Mouse (Mus musculus): ENCODE measurements at regions not wholly inside any gene's neighbourhood (a gene's known extent, or its start where the extent isn't known, plus 50 kb on each side); places are given as distances from the start of the nearest gene placed in this dataset.
"Not testable (repeated sequence)": the region's sequence is repeated elsewhere in the genome, so short reads cannot be mapped to it uniquely, and the experiment has no call there.

DNA sequence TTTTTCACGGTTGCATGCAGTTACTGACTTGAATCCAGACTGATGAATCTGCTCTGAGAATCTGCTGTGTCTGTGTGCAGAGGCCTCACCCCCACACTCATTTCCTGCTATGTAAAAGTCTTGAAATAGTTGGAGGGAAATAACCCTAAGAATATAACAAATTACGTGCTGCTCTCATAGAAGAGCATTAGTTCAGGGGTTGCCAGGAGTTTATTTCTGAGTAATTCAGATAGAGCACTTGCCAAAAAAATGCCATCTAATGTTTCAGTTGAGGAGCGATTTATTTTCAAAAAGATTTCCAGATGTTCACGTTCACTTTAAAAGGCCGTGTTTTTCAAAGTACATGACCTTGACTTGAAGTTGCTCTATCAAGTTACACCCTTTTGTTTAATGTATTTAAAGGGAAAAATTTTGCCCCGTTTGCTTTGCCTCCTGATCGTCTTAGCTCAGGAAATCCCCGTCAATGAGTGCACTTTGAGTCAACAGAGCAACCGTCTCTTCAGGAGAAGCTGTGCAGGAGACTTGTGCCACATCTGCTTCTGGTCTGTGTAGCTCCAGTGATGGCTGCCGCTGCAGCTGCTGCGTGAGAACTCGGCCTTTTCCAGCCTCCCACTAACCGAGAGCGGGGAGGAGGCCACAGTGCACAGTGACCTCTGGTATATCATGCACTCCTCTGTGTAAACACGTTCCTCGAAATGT, 50.9 kb upstream of the Sec61g start:
- peak; percentile 17 to 42; a peak in 2 of 4 replicates for ATAC-seq (replicated peaks in 1 of 2; ENCODE audit: insufficient read depth in 1 of 2, low FRiP score in 2 of 2, low TSS enrichment in 1 of 2, low read depth in 1 of 2, poor library complexity in 2 of 2, severe bottlenecking in 2 of 2)

DNA sequence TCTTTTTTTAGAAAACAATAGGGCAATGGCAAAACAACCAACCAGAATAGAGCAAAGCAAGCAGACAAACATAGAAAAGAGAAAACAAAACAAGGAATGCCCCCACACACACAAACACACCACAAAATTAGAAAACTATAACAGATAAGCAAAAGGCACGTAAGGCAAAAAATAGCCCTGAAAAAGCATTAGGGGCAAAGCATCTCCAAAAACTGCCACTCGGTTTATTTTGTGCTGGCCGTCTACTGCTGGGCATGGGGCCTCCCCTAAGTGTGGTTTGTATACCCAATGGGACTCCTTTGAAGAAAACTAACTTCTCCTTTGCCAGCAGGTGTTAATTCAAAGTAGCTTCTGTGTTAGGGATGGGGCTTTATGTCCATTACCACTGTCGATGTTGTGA, 53.4 kb upstream of the Sec61g start:
- no peak for ATAC-seq (replicated peaks in 1 of 2; ENCODE audit: insufficient read depth in 1 of 2, low FRiP score in 2 of 2, low TSS enrichment in 1 of 2, low read depth in 1 of 2, poor library complexity in 2 of 2, severe bottlenecking in 2 of 2)

DNA sequence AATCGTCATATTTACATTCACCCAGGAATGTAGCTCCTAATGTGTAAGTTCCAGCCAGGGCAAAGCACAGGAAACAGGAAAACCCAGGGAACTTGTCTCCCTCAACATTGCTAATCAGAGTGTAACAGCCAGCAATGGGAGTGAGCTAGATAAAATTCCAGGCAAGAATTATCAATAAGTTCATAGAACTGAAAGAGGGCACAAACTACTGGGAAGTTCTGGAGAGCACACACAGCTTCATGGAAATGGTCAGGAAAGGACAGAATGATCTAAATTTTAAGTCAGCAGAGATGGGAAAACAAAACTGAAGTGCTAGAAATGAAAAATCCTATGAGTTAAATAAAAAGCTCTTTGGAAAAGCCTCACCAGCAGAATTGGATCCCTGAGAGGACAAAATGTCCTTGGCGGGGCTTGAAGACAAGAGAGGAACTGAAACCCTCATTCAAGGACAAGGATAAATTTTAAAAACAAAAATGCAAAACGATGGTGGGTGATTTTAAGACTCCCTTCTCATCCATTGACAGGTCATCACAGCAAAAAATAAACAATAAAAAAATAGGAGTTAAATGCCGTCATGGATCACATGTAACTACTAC, 80.9 kb upstream of the Sec61g start:
- no peak for ATAC-seq (replicated peaks in 1 of 2; ENCODE audit: insufficient read depth in 1 of 2, low FRiP score in 2 of 2, low TSS enrichment in 1 of 2, low read depth in 1 of 2, poor library complexity in 2 of 2, severe bottlenecking in 2 of 2)

DNA sequence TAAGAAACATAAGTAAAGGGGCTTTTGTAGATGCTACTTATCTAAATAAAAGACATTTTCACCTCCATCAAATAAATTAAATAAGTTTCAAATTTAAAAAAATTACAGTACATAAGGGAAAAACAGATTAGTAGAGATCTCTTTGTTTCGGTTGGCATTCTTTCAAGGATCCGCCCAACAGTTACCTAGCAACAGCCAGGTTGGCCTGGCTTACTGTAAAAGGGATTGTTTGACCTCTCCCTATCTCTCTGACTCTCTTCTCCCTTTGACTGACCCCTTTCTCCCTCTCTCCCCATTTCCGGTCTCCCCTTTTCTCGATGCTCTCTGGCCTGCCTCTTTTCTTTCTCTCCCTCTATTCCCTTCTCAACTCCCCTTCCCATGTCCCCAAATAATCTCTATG, 82.3 kb upstream of the Sec61g start:
- no peak for ATAC-seq (replicated peaks in 1 of 2; ENCODE audit: insufficient read depth in 1 of 2, low FRiP score in 2 of 2, low TSS enrichment in 1 of 2, low read depth in 1 of 2, poor library complexity in 2 of 2, severe bottlenecking in 2 of 2)

DNA sequence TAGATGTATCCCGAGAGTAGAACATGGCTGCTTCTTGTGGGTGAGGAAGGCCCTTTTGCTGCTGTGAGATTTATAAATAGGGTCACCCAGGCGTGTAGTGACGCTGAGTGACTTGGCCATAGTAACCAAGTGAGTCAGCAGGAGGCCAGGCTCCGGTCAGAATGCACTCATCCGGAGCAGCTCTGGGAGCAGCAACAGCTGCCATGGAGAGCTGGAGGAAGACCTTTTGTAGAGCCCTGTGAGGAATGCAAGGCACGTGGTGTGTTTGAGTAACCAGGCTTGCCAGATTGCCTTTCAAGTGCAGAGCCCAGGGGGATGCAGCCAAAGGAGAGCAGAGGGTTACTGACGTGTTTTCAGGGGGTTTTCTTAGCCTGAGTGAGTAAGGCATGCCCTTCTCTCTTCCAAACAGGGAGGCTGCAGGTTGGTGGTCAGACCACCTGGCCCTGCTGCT, 83.2 kb upstream of the Sec61g start:
- ATAC-seq (replicated peaks in 1 of 2; ENCODE audit: insufficient read depth in 1 of 2, low FRiP score in 2 of 2, low TSS enrichment in 1 of 2, low read depth in 1 of 2, poor library complexity in 2 of 2, severe bottlenecking in 2 of 2): peak; percentile 22 to 36; a peak in 2 of 4 replicates

DNA sequence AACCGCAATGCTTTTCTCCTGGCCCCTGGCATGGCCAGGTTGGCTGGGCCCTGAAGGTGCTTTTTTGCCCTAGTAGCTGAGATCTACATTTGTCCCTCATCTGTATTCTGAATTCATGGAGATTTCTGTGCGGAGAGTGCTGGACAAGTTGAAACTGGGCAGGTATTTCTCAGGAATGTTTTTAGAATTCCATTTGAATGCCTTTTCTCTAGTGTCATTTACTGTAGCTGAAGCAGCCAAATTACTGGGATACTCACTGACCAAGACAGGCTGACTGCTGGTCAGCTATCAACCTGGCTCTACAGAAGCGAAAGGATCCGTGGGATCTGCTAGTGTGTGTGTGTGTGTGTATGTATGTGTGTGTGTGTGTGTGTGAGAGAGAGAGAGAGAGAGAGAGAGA, 83.7 kb upstream of the Sec61g start:
- no peak for ATAC-seq (replicated peaks in 1 of 2; ENCODE audit: insufficient read depth in 1 of 2, low FRiP score in 2 of 2, low TSS enrichment in 1 of 2, low read depth in 1 of 2, poor library complexity in 2 of 2, severe bottlenecking in 2 of 2)

- ATAC-seq (replicated peaks in 1 of 2; ENCODE audit: insufficient read depth in 1 of 2, low FRiP score in 2 of 2, low TSS enrichment in 1 of 2, low read depth in 1 of 2, poor library complexity in 2 of 2, severe bottlenecking in 2 of 2): no peak
These were observed 84.5 kb upstream of the Sec61g start for GRCm38 (mm10) chr11:16592766-16593165.

DNA sequence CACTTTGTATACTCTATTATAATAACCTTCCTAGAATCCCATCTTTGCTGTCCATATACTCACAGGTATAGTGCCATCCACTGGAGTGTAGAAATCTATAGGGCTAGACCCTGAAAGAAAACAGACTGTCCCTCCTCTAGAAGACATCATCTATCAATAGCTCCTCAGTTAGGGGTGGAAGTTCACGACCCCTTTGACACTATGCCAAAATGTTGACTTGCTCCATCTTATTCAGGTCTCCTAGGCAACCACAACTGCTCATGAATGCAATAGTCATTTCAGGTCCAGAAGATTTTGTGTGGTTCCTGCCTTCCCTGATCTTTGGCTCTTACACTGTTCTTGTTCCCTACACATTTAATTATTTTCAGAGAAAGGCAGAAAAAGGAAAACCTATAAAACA, 86.5 kb upstream of the Sec61g start:
- ATAC-seq (replicated peaks in 1 of 2; ENCODE audit: insufficient read depth in 1 of 2, low FRiP score in 2 of 2, low TSS enrichment in 1 of 2, low read depth in 1 of 2, poor library complexity in 2 of 2, severe bottlenecking in 2 of 2): no peak

GRCm38 (mm10) chr11:16597038-16597830, 89.0 kb upstream of the Sec61g start:
- no peak for ATAC-seq (replicated peaks in 1 of 2; ENCODE audit: insufficient read depth in 1 of 2, low FRiP score in 2 of 2, low TSS enrichment in 1 of 2, low read depth in 1 of 2, poor library complexity in 2 of 2, severe bottlenecking in 2 of 2)

- ATAC-seq (replicated peaks in 1 of 2; ENCODE audit: insufficient read depth in 1 of 2, low FRiP score in 2 of 2, low TSS enrichment in 1 of 2, low read depth in 1 of 2, poor library complexity in 2 of 2, severe bottlenecking in 2 of 2): no peak
These were observed 94.7 kb upstream of the Sec61g start for GRCm38 (mm10) chr11:16602947-16603346.

DNA sequence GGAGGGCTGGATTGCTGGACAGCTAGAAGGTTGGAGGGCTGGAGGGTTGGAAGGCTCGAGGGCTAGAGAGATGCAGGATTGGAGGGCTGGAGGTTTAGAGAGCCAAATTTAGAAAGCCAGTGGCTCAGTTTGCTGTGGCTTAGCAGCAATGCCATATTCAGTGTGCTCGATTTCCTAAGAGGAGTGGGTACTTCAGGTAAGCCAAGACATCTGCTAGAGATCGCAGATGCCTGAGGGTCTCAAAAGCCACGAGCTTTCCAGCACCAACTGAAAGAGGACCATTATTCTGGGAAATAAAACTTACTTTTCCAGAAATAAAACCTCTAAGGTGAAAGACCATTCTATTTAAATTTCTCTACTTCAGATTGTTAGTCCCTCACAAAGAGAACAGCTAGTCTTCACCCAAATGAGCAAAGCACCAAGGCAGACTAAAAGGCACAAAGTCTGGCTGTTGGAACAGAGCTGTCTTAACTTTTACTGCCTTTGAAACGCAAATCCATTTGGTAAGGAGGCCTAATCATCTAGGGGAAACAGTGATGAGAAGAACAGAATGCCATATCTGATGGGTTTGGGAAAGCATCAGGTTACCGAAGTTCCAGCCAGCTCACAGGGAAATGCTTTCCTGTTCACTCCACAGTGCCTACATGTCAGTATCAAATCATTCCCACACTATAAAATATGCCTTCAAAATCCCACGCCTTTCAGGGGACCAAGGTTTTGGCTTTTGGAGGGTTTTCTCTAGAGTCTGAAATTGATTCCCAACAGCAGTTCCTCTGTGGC, 98.3 kb upstream of the Sec61g start:
- no peak for ATAC-seq (replicated peaks in 1 of 2; ENCODE audit: insufficient read depth in 1 of 2, low FRiP score in 2 of 2, low TSS enrichment in 1 of 2, low read depth in 1 of 2, poor library complexity in 2 of 2, severe bottlenecking in 2 of 2)

DNA sequence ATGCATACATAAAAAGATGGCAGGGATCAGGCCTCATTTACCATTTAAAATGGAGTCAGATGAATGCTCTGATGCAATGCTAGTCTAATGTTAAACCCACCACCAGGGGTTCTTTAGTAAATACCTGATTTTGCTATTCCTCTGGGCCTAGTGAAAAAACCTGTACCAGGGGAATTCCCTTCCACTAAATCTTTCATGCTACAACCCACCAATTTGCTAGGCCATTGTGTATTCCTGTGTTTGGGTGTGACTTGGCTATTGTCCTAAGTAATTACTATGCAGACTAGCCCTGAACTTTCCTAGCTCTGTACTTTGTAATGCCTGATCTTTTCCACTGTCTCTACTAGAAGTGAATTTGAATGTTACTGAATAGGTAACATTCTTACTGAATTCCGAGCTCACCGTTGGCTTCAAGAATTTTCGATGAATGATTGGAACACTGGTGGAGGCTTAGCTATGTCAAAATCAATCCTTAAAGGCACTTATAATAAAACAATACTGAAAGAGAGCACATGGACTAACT, 99.7 kb upstream of the Sec61g start:
- ATAC-seq (replicated peaks in 1 of 2; ENCODE audit: insufficient read depth in 1 of 2, low FRiP score in 2 of 2, low TSS enrichment in 1 of 2, low read depth in 1 of 2, poor library complexity in 2 of 2, severe bottlenecking in 2 of 2): not testable (repeated sequence)

GRCm38 (mm10) chr11:16611741-16612140, 103.5 kb upstream of the Sec61g start:
- no peak for ATAC-seq (replicated peaks in 1 of 2; ENCODE audit: insufficient read depth in 1 of 2, low FRiP score in 2 of 2, low TSS enrichment in 1 of 2, low read depth in 1 of 2, poor library complexity in 2 of 2, severe bottlenecking in 2 of 2)

- ATAC-seq (replicated peaks in 1 of 2; ENCODE audit: insufficient read depth in 1 of 2, low FRiP score in 2 of 2, low TSS enrichment in 1 of 2, low read depth in 1 of 2, poor library complexity in 2 of 2, severe bottlenecking in 2 of 2): no peak
These were observed 104.2 kb upstream of the Sec61g start for GRCm38 (mm10) chr11:16612524-16612923.

- no peak for ATAC-seq (replicated peaks in 1 of 2; ENCODE audit: insufficient read depth in 1 of 2, low FRiP score in 2 of 2, low TSS enrichment in 1 of 2, low read depth in 1 of 2, poor library complexity in 2 of 2, severe bottlenecking in 2 of 2)
These were observed 111.5 kb upstream of the Sec61g start for GRCm38 (mm10) chr11:16619736-16620135.

DNA sequence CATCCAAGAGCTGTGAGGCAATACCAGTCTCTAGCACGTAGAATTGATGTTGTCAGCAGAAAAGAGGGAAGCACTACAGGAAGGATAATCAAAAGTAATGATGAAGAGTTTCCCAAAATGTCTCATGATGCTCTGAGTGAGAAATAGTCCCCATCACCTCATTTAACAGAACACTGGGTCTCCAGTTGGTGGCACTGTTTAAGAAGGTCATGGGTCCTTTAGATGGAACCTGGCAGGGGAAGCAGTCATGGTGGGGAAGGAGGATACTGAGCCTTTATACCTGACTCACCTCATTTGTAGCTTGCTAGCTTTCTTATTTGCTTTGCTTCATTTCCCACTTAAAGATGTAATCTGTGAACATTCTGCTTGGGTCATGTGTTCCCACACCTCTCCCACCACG, 115.4 kb upstream of the Sec61g start:
- no peak for ATAC-seq (replicated peaks in 1 of 2; ENCODE audit: insufficient read depth in 1 of 2, low FRiP score in 2 of 2, low TSS enrichment in 1 of 2, low read depth in 1 of 2, poor library complexity in 2 of 2, severe bottlenecking in 2 of 2)

DNA sequence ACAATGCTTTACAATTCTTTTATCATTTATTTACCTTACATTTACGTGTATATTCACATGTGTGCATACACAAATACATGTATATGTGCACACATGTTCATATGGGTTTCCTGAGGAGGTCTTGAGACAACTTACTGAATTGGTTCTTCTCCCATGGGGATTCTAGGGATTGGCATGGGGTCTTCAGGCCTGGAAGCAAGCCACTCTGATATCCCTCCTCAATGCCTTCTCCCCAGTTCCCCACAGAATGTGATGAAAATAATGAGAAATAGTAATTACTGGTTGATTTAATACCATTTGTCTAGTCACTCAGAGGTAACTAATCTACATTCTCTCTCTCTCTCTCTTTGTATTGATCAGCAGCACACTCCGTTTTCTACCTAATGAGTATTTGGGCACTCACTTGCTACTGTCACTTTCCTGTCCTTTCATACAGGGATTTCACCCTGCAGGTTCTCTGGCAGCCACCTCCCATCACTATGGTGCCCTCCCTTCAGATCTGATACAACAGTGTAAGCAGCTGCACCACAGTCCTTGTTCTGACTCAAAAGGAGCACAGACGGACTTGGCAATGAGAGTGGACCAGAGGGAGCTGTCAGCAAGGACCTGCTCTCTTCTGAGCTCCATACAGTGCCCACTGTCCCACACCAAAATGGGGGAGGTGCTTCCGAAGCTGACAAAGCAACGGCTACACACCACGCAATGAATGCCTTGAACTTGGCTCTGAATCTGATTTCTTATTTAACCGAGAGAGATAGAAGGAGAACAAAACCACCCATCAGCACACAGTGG, 119.2 kb upstream of the Sec61g start:
- ATAC-seq (replicated peaks in 1 of 2; ENCODE audit: insufficient read depth in 1 of 2, low FRiP score in 2 of 2, low TSS enrichment in 1 of 2, low read depth in 1 of 2, poor library complexity in 2 of 2, severe bottlenecking in 2 of 2): no peak
